Comparison of ENCODE assay signal across 22 mouse cellular contexts in genomic region chr1:127118019-127118418, GRCm38 (mm10).
"Had no signal": no experiment of that assay in that cellular context is flagged by ENCODE, and none has a peak within 500 bp of the region (broad histone marks: within the 10 kb centered on the region; RNA-seq: fewer than 3 reads in every experiment).

No protein-coding gene starts in this region.

- H3K4me1 ChIP-seq: heart, embryonic 12.5 days; hindbrain, embryonic 13.5 days; hindbrain, embryonic 15.5 days; intestine, embryonic 15.5 days; limb, embryonic 10.5 days; limb, embryonic 12.5 days; liver, embryonic 12.5 days had no signal

- ATAC-seq: forebrain, postnatal 0 days; inflammation-experienced regulatory T-cells, adult 6 months; intestine, embryonic 15.5 days; intestine, postnatal 0 days; liver, embryonic 12.5 days had no signal

- DNase-seq: forebrain, postnatal 0 days; gastrocnemius, postnatal 14 days; gastrocnemius, postnatal 36 days; heart, postnatal 10 days; heart, postnatal 4 days; kidney, adult 18-20 months; kidney, adult 8-10 months; kidney, postnatal 10 days; kidney, postnatal 25 days; kidney, postnatal 4 days had no signal

- H3K9ac ChIP-seq: forebrain, postnatal 0 days; heart, embryonic 12.5 days; hindbrain, embryonic 13.5 days; hindbrain, embryonic 15.5 days; intestine, embryonic 15.5 days; limb, embryonic 12.5 days; liver, embryonic 12.5 days; liver, embryonic 14.5 days had no signal

- H3K9me3 ChIP-seq: hindbrain, embryonic 13.5 days; hindbrain, embryonic 15.5 days; intestine, embryonic 15.5 days; limb, embryonic 10.5 days had no signal

- H3K4me3 ChIP-seq: heart, embryonic 12.5 days; hindbrain, embryonic 13.5 days; hindbrain, embryonic 15.5 days; intestine, embryonic 15.5 days; layer of hippocampus, adult 2 months; left cerebral cortex, adult 2 months; limb, embryonic 10.5 days; limb, embryonic 12.5 days; liver, embryonic 12.5 days had no signal

- H3K36me3 ChIP-seq: heart, embryonic 12.5 days; hindbrain, embryonic 13.5 days; hindbrain, embryonic 15.5 days; intestine, embryonic 15.5 days; limb, embryonic 10.5 days; limb, embryonic 12.5 days; liver, embryonic 12.5 days had no signal

- H3K27ac ChIP-seq: hindbrain, embryonic 13.5 days; hindbrain, embryonic 15.5 days; intestine, embryonic 15.5 days; layer of hippocampus, adult 2 months; left cerebral cortex, adult 2 months; limb, embryonic 10.5 days; limb, embryonic 12.5 days; liver, embryonic 12.5 days; liver, embryonic 14.5 days had no signal

- H3K27me3 ChIP-seq: heart, embryonic 12.5 days; hindbrain, embryonic 13.5 days; hindbrain, embryonic 15.5 days; intestine, embryonic 15.5 days; limb, embryonic 12.5 days; liver, embryonic 12.5 days had no signal
